Mouse (Mus musculus) spleen, postnatal 14 days (tissue): ENCODE results near the gene Cerk.
A peak's percentile ranks its signal among the peaks of the same experiment; 100 is the strongest.
"Not testable (repeated sequence)": the region's sequence is repeated elsewhere in the genome, so short reads cannot be mapped to it uniquely, and the experiment has no call there.

ENCODE experiments used
- DNase-seq, 2 experiments: peaks; one replicate each; pipeline ENCODE4 v3.0.0; 2021 to 2022; ENCODE audit warnings: low spot score in 2 of 2

The Cerk gene

GRCm38 (mm10) chr15:86116421-86116820 lies 69.5 kb downstream of the Cerk start:
- no peak for DNase-seq

- no peak for DNase-seq
Measured at GRCm38 (mm10) chr15:86113342-86113710, 72.6 kb downstream of the Cerk start.

GRCm38 (mm10) chr15:86112707-86113341 lies 73.1 kb downstream of the Cerk start:
- no peak for DNase-seq

- DNase-seq: no peak
Measured at GRCm38 (mm10) chr15:86110361-86111103, 75.4 kb downstream of the Cerk start.

- no peak for DNase-seq
Measured at GRCm38 (mm10) chr15:86109650-86110211, 76.2 kb downstream of the Cerk start.

GRCm38 (mm10) chr15:86109245-86109644 lies 76.7 kb downstream of the Cerk start:
- DNase-seq: no peak

GRCm38 (mm10) chr15:86107831-86108471 lies 78.0 kb downstream of the Cerk start:
- no peak for DNase-seq

GRCm38 (mm10) chr15:86105751-86106150 lies 80.2 kb downstream of the Cerk start:
- DNase-seq: no peak

GRCm38 (mm10) chr15:86105345-86105697 lies 80.6 kb downstream of the Cerk start:
- DNase-seq: peak; percentile 46 to 58

- no peak for DNase-seq
Measured at GRCm38 (mm10) chr15:86104401-86105344, 81.3 kb downstream of the Cerk start.

- no peak for DNase-seq
Measured at GRCm38 (mm10) chr15:86102308-86102707, 83.6 kb downstream of the Cerk start.

GRCm38 (mm10) chr15:86101585-86101984 lies 84.4 kb downstream of the Cerk start:
- DNase-seq: no peak

- no peak for DNase-seq
Measured at GRCm38 (mm10) chr15:86097871-86098270, 88.1 kb downstream of the Cerk start.

GRCm38 (mm10) chr15:86096604-86097020 lies 89.3 kb downstream of the Cerk start:
- DNase-seq: not testable (repeated sequence)

- no peak for DNase-seq
Measured at GRCm38 (mm10) chr15:86095722-86096603, 90.0 kb downstream of the Cerk start.

- DNase-seq: no peak
Measured at GRCm38 (mm10) chr15:86094324-86095121, 91.4 kb downstream of the Cerk start.

GRCm38 (mm10) chr15:86093236-86093635 lies 92.7 kb downstream of the Cerk start:
- no peak for DNase-seq

GRCm38 (mm10) chr15:86091998-86092670 lies 93.8 kb downstream of the Cerk start:
- no peak for DNase-seq
